Mouse (Mus musculus): ENCODE measurements around the gene Ahcyl2. TPM values are rescaled to one million over a fixed set of nuclear protein-coding genes. Genes with fewer than 3 reads are reported as not detected.

Gene Ahcyl2
- polyA plus RNA-seq, 1 experiment from 2014 or later = 33.9 TPM

- Histone ChIP-seq H3K27me3 (ENCODE audit: control insufficient read depth, insufficient read depth, low read length) (no peaks in the 10 kb centered on the region), H3K4me3 (ENCODE audit: low read depth, low read length) (no peak overlapping the region), H3K9ac (replicated peaks; ENCODE audit: low read depth, low read length) (no peak overlapping the region), H3K27ac (ENCODE audit: low read length) (no peak overlapping the region), H3K4me2 (replicated peaks; ENCODE audit: low read depth, low read length) (no peak overlapping the region), H3K36me3 (ENCODE audit: control insufficient read depth, insufficient read depth, low read length) (no peaks in the 10 kb centered on the region), H3K9me3 (ENCODE audit: control insufficient read depth, low read depth, low read length) (no peaks in the 10 kb centered on the region), H3K4me1 (ENCODE audit: control insufficient read depth, insufficient read depth, low read length) (no peaks in the 10 kb centered on the region)
- WGBS = 76% methylated on average over 2 of the region's 2 CpGs
- ATAC-seq (ENCODE audit: insufficient number of reproducible peaks, insufficient read depth, low FRiP score, low read depth) = no peak
Observed at GRCm38 (mm10) chr6:29941036-29941435, 173.2 kb downstream of the Ahcyl2 start.

GRCm38 (mm10) chr6:29944465-29944864, 176.7 kb downstream of the Ahcyl2 start:
- Histone ChIP-seq H3K36me3 (ENCODE audit: control insufficient read depth, insufficient read depth, low read length) (no peaks in the 10 kb centered on the region), H3K9me3 (ENCODE audit: control insufficient read depth, low read depth, low read length) (no peaks in the 10 kb centered on the region), H3K27ac (ENCODE audit: low read length) (no peak overlapping the region), H3K4me2 (replicated peaks; ENCODE audit: low read depth, low read length) (no peak overlapping the region), H3K4me1 (ENCODE audit: control insufficient read depth, insufficient read depth, low read length) (no peaks in the 10 kb centered on the region), H3K4me3 (ENCODE audit: low read depth, low read length) (no peak overlapping the region), H3K9ac (replicated peaks; ENCODE audit: low read depth, low read length) (no peak overlapping the region), H3K27me3 (ENCODE audit: control insufficient read depth, insufficient read depth, low read length) (no peaks in the 10 kb centered on the region)
- whole genome bisulfite sequencing = 46% methylated on average over 1 of the region's 1 CpGs
- no peak for ATAC-seq (ENCODE audit: insufficient number of reproducible peaks, insufficient read depth, low FRiP score, low read depth)

GRCm38 (mm10) chr6:29946568-29946967, 178.8 kb downstream of the Ahcyl2 start:
- Histone ChIP-seq H3K4me1 (ENCODE audit: control insufficient read depth, insufficient read depth, low read length) (no peaks in the 10 kb centered on the region), H3K9me3 (ENCODE audit: control insufficient read depth, low read depth, low read length) (no peaks in the 10 kb centered on the region), H3K4me3 (ENCODE audit: low read depth, low read length) (no peak overlapping the region), H3K9ac (replicated peaks; ENCODE audit: low read depth, low read length) (no peak overlapping the region), H3K4me2 (replicated peaks; ENCODE audit: low read depth, low read length) (no peak overlapping the region), H3K27ac (ENCODE audit: low read length) (no peak overlapping the region), H3K27me3 (ENCODE audit: control insufficient read depth, insufficient read depth, low read length) (no peaks in the 10 kb centered on the region), H3K36me3 (ENCODE audit: control insufficient read depth, insufficient read depth, low read length) (no peaks in the 10 kb centered on the region)
- no peak for ATAC-seq (ENCODE audit: insufficient number of reproducible peaks, insufficient read depth, low FRiP score, low read depth)
- 77% methylated on average over 2 of the region's 2 CpGs for WGBS

GRCm38 (mm10) chr6:29947823-29948222, 180.0 kb downstream of the Ahcyl2 start:
- no peaks in the 10 kb centered on the region for H3K9me3 ChIP-seq (ENCODE audit: control insufficient read depth, low read depth, low read length)
- no peak overlapping the region for H3K27ac ChIP-seq (ENCODE audit: low read length)
- no peak overlapping the region for H3K4me3 ChIP-seq (ENCODE audit: low read depth, low read length)
- H3K4me2 ChIP-seq (replicated peaks; ENCODE audit: low read depth, low read length) = no peak overlapping the region
- H3K36me3 ChIP-seq (ENCODE audit: control insufficient read depth, insufficient read depth, low read length) = no peaks in the 10 kb centered on the region
- 50% methylated on average over 6 of the region's 6 CpGs for WGBS
- no peak for ATAC-seq (ENCODE audit: insufficient number of reproducible peaks, insufficient read depth, low FRiP score, low read depth)
- no peaks in the 10 kb centered on the region for H3K4me1 ChIP-seq (ENCODE audit: control insufficient read depth, insufficient read depth, low read length)
- H3K9ac ChIP-seq (replicated peaks; ENCODE audit: low read depth, low read length) = no peak overlapping the region
- H3K27me3 ChIP-seq (ENCODE audit: control insufficient read depth, insufficient read depth, low read length) = no peaks in the 10 kb centered on the region

- no peaks in the 10 kb centered on the region for H3K27me3 ChIP-seq (ENCODE audit: control insufficient read depth, insufficient read depth, low read length)
- H3K9me3 ChIP-seq (ENCODE audit: control insufficient read depth, low read depth, low read length) = no peaks in the 10 kb centered on the region
- H3K27ac ChIP-seq (ENCODE audit: low read length) = no peak overlapping the region
- no peak overlapping the region for H3K4me3 ChIP-seq (ENCODE audit: low read depth, low read length)
- no peak overlapping the region for H3K4me2 ChIP-seq (replicated peaks; ENCODE audit: low read depth, low read length)
- no peaks in the 10 kb centered on the region for H3K4me1 ChIP-seq (ENCODE audit: control insufficient read depth, insufficient read depth, low read length)
- H3K9ac ChIP-seq (replicated peaks; ENCODE audit: low read depth, low read length) = no peak overlapping the region
- no peaks in the 10 kb centered on the region for H3K36me3 ChIP-seq (ENCODE audit: control insufficient read depth, insufficient read depth, low read length)
- no peak for ATAC-seq (ENCODE audit: insufficient number of reproducible peaks, insufficient read depth, low FRiP score, low read depth)
- 85% methylated on average over 4 of the region's 4 CpGs for WGBS
Observed at GRCm38 (mm10) chr6:29956749-29957148, 188.9 kb downstream of the Ahcyl2 start.

GRCm38 (mm10) chr6:29958669-29959068, 190.9 kb downstream of the Ahcyl2 start:
- H3K4me3 ChIP-seq (ENCODE audit: low read depth, low read length) = no peak overlapping the region
- no peaks in the 10 kb centered on the region for H3K4me1 ChIP-seq (ENCODE audit: control insufficient read depth, insufficient read depth, low read length)
- no peak for ATAC-seq (ENCODE audit: insufficient number of reproducible peaks, insufficient read depth, low FRiP score, low read depth)
- H3K4me2 ChIP-seq (replicated peaks; ENCODE audit: low read depth, low read length) = no peak overlapping the region
- no peak overlapping the region for H3K27ac ChIP-seq (ENCODE audit: low read length)
- WGBS = 73% methylated on average over 3 of the region's 3 CpGs
- no peaks in the 10 kb centered on the region for H3K36me3 ChIP-seq (ENCODE audit: control insufficient read depth, insufficient read depth, low read length)
- no peaks in the 10 kb centered on the region for H3K9me3 ChIP-seq (ENCODE audit: control insufficient read depth, low read depth, low read length)
- H3K9ac ChIP-seq (replicated peaks; ENCODE audit: low read depth, low read length) = no peak overlapping the region
- no peaks in the 10 kb centered on the region for H3K27me3 ChIP-seq (ENCODE audit: control insufficient read depth, insufficient read depth, low read length)

GRCm38 (mm10) chr6:29961081-29961480, 193.3 kb downstream of the Ahcyl2 start:
- Histone ChIP-seq H3K27ac (ENCODE audit: low read length) (no peak overlapping the region), H3K9me3 (ENCODE audit: control insufficient read depth, low read depth, low read length) (no peaks in the 10 kb centered on the region), H3K36me3 (ENCODE audit: control insufficient read depth, insufficient read depth, low read length) (no peaks in the 10 kb centered on the region), H3K9ac (replicated peaks; ENCODE audit: low read depth, low read length) (no peak overlapping the region), H3K4me1 (ENCODE audit: control insufficient read depth, insufficient read depth, low read length) (no peaks in the 10 kb centered on the region), H3K27me3 (ENCODE audit: control insufficient read depth, insufficient read depth, low read length) (no peaks in the 10 kb centered on the region), H3K4me3 (ENCODE audit: low read depth, low read length) (no peak overlapping the region), H3K4me2 (replicated peaks; ENCODE audit: low read depth, low read length) (no peak overlapping the region)
- ATAC-seq (ENCODE audit: insufficient number of reproducible peaks, insufficient read depth, low FRiP score, low read depth) = no peak
- WGBS = 92% methylated on average over 6 of the region's 6 CpGs

Other genes with a start within 250 kb of the Ahcyl2 start
- 6.4 and 7.2 TPM in 2 replicates for gene Irf5, start 241.4 kb upstream of the Ahcyl2 start, polyA plus RNA-seq (2014; fragmentation: Nextera tagmentation; extraction: Ambion mirVana)
- 91.3 and 92.2 TPM in 2 replicates for gene Tnpo3, start 158.1 kb upstream of the Ahcyl2 start, polyA plus RNA-seq (2014; fragmentation: Nextera tagmentation; extraction: Ambion mirVana)
- 2.2 and 2.3 TPM in 2 replicates for gene Tspan33, start 73.8 kb upstream of the Ahcyl2 start, polyA plus RNA-seq (2014; fragmentation: Nextera tagmentation; extraction: Ambion mirVana)
- 49.8 and 58.4 TPM in 2 replicates for gene Smo, start 32.5 kb upstream of the Ahcyl2 start, polyA plus RNA-seq (2014; fragmentation: Nextera tagmentation; extraction: Ambion mirVana)
- gene Strip2, start 149.0 kb downstream of the Ahcyl2 start, polyA plus RNA-seq (2014; fragmentation: Nextera tagmentation; extraction: Ambion mirVana) = 0.62 and 1.3 TPM in 2 replicates

Data from stomach, embryonic 14.5 days (tissue).